Mouse (Mus musculus): ENCODE measurements around the gene Uqcc1. TPM values are rescaled to one million over a fixed set of nuclear protein-coding genes. Genes with fewer than 3 reads are reported as not detected.
"Not testable (repeated sequence)": the region's sequence is repeated elsewhere in the genome, so short reads cannot be mapped to it uniquely, and the experiment has no call there.

Gene Uqcc1
- total RNA-seq, 1 experiment from 2014 or later, result 114 TPM

DNA sequence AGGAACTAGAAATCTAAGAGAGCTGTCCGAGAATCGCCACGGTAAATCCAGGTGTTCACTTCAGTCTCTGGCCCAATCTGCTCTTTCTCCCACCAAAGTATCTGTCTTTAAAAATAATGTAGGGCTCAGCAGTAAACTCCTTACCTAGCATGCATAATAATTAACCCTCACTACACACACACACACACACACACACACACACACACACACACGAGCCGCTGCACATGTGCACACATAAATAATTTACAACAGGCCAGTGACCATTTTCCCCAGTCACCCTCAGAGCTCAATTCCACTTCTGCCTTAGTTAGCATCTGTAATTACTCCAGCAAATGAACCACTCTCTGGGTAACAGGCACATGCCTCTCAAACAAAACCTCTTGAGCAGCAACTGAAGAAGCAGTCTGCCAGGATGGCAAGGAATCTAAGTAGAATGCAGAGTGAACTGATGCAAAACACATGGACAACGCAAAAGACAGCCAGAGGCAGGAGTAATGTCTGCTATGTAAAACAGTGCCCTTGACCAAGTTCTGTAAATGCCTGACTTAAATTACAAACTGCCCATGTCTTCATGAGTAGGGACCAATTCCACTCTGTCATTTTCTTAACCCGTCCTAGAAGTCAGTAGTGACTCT is 1.3 kb downstream of the Uqcc1 start:
- DNase-seq, result no peak

DNA sequence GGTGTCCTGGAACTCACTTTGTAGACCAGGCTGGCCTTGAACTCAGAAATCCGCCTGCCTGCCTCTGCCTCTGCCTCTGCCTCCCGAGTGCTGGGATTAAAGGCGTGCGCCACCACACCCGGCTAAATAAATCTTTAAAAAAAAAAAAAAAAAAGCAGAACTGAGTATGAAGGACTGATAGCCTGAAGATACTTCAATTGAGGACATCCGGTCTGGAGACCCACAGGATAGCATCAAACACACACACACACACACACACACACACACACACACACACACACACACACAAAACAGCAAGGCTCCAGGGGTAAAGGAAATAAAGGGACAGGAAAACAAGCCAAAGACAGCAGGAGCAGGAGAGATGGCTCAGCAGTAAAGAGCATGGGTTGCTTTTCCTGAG is 4.9 kb downstream of the Uqcc1 start:
- not testable (repeated sequence) for DNase-seq

GRCm38 (mm10) chr2:155923143-155923542 is 7.0 kb downstream of the Uqcc1 start:
- no peak for DNase-seq

GRCm38 (mm10) chr2:155914684-155915083 is 15.4 kb downstream of the Uqcc1 start:
- no peak for DNase-seq

- DNase-seq, result no peak
Observed at GRCm38 (mm10) chr2:155903632-155904008, 26.5 kb downstream of the Uqcc1 start.

GRCm38 (mm10) chr2:155902989-155903631 is 27.0 kb downstream of the Uqcc1 start:
- DNase-seq, result no peak

DNA sequence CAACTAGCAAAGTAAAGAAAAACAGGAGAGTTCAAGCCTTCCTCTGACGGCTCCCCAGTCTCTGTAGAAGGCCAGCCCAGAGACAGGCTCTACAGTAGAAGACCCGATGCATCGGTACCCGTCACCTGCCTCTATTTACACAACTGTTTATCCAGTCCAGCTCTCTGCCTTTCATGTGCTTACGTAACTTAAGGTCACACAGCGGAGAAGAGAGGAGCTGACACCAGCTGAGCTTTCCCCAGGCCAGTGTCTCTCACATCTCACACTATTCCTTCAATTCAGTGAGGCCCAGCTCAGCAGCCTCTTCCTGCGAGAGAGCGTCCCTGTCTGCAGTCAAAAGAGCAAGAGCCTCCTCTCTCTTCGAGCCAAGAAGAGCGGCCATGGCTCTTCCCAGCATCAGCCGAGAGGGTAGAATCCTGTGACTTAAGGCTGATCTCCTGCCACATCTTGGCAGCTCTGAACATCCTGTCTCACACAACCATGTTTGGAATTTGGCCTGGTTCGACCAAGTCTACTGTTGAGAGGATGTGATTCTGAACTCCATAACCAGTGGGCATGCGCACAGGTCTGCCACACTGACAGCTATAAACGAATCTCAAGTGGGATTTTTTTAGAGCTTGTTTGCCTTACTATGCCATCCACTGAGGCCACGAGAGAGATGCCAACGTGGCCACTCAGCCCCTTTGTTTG is 34.9 kb downstream of the Uqcc1 start:
- DNase-seq, result no peak

DNA sequence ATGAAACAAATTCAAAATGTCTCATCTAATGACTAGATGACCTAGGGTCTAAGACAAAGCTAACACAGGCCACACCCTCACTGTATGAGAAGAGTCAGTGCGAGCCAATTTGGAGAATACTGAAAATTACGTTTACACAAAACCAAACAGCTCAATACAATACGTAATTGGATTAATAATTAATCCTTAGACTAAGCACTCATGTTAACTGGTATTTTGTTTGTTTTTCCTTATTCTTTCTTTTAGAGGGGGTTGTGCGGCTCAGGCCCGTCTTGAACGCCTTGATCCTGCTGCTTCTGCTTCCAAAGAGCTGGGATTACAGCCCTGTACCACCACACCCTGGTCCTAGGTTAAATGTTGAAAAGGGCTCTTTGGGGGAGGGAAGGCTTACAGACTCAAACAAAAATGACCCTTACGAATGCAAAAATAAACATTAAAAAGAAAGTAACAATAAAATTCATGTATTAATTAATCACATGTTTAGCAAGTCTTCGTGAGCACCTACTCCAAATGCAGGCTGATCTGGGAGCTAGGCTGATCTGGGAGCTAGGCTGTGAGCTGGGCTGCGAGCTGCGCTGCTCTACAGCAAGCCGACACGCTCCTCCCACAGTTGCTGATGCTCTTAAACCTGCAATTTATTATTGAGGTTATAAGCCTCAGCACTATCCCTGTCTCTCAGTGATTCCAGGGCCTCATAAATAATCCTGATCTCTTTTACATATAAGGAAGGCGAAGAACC is 35.6 kb downstream of the Uqcc1 start:
- DNase-seq, result no peak

DNA sequence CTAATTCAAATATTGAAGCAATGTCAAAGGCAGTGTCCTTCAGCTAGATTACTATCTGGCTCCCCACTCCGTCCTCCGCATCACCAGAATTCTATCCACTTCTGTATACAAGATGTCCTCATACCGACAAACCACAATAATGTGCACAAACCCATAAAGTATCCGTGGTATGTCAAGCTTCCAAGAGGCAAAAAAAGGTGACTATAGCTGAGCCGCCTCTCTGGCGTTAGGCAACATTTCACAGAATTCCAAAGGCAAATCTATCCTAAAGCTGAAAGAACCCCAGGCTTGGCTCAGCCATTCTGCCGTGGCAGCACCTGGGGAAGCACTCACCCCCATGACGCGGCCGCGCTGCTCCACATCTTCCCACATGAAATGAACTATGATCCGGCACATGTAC is 43.3 kb downstream of the Uqcc1 start:
- DNase-seq, result no peak

DNA sequence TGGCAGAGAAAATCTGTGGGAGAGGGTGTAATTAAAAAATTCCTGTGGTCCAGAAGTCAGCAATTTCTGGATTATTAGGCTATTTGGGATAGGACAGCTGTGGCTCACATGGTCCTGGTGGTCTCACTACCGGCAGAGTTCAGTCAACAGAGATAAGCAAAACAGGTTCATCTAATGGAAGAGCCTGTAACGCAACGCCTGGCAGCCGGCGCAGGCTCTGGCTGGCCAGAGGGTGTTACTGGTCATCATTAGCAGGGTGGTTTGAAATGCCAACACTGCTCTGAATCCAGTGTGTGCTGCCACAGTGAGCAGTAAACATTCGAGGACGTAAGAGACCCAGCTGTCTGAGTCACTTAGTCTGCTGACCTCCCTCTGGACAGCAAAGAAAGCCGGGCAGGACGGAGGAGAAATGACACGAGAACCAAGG is 44.8 kb downstream of the Uqcc1 start:
- DNase-seq, result peak; percentile 10

- no peak for DNase-seq
Observed at GRCm38 (mm10) chr2:155882087-155882486, 48.0 kb downstream of the Uqcc1 start.

DNA sequence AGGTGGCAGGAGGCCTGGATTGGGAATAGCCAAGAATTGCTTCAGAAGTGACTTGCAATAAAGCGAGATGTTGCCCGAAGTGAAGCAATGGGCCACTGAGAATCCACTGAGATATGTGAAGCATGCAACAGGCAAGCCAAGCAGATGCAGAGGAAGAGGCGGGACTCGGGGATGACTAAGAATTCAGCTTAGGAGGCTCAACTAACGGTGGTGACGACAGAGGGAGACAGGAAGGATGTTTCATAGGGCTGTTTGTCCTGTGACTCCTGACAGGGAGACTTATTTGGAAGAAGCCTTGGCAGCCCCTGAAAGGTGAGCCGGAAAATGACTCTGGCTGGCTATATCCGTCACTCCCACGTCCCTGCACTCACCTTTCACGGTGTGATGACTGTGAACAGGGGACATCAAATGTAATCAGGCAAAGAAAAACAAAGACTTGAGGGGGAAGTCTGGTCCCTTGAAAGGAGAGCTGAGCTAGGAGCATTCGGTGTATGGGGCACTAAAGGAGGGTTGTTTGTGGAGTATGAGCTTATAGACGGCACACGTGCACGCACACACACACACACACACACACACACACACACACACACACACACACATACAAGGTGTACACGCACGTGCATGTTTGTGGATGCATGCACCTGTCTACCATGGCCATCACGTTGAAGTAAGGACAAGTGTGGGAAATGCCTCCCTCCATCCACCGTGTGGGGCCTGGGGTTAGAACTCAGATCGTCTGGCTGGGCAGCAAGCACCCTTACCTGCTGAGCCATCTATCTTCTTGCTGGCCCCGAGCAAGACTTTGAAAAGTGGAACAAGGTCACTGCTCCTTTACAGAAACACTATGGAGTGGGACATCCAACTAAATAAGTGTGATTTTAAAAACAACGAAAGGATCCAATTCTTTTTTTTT is 50.9 kb downstream of the Uqcc1 start:
- DNase-seq, result peak; percentile 28

DNA sequence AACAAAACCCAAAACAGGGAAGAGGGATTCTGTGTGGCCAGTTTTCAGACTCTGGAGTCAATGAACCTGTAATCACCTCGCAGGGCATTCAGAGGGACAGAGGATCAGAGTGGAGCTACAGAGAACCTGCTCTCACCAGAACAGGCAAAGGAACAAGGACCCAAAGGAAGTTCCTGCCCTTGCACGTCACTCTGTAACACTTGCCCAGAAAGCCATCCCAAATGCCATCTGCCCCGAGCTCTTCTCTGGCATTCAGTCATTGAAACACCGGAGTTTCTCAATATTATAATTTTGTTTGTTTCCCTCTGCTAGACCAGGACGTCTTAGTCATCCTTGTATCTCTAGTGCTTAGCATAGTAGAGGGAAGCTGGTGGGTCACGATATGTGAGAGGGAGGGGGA is 56.5 kb downstream of the Uqcc1 start:
- DNase-seq, result no peak

DNA sequence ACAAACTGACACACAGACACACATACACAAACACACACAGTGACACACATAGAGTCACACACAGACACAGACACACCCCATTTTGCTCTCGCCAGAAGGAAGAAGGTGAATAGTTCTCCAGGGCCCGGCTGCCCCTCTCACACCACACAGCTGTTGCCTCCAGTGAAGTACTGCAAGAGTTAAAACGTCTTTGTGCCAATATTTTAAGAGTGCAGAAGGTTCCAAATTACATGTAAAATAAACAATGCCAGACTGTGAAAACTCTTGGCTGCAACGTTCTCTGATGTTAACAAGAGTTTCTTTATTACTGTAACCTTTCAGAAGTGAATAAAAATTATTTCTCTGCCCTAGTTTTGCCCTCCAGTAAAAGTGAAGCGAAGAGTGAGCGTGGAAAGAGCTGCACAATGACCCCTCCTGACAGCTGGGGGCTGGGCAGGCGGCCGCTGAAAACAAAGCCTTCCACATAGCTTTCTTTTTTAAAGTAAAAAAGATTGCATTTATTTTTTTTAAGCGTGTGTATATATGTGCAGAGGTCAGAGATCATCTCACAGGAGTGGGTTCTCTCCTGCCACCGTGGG is 57.1 kb downstream of the Uqcc1 start:
- DNase-seq, result no peak

DNA sequence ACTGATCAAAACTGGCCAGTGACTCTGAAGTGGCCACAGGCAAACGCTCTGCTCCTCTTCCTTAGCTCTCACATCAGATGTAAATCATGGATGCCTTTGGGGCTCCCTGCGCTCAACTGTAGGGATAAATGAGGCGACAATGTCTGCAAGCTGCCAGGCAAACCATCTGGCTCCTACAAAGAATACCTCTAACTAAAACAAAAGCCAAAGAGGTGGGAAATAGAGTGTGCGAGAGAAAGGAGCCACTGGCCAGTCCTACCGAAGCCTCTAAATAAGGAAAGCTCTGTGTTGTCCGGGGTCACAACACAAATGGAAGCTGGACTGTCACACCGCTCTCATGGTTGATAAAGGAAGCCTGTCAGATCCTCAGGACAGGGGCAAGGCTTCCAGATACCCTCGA is 57.6 kb downstream of the Uqcc1 start:
- DNase-seq, result no peak

DNA sequence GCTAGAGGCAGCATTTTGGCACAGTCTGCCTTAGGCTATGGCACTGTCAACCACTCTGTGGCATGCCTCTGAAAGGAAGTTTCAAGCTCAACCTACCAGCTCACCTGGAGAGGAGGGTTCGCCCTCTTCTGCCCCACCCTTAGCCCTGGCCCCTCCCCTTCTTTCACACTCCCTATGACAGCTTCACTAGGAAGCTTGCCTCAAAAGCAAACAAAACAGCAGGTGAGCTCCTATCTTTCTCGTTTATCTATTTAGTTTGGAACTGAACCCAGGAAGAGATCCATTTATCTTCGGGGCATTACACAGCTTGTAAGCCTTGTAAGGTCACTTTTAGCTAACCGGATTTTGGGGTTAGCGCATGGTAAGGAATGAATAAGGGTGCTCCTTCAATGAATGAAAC is 60.3 kb downstream of the Uqcc1 start:
- no peak for DNase-seq

DNA sequence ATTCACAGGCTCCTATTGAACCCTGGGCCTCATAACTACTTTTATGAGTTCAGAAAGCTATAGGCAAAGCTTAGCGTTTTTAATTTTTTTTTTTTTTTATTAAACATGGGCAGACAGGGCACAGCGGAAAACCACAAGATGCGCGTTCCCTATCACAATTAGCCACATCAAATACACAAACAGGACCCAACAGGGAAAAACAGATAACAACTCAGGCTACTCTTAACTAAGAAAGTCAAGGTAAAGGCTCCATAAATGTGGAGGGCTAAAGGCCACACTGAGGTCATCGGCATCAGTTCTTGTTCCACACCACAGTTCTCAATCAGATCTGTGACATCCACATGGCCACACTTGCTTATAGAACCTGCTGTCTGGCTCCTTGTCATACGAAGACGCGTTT is 61.8 kb downstream of the Uqcc1 start:
- no peak for DNase-seq

DNA sequence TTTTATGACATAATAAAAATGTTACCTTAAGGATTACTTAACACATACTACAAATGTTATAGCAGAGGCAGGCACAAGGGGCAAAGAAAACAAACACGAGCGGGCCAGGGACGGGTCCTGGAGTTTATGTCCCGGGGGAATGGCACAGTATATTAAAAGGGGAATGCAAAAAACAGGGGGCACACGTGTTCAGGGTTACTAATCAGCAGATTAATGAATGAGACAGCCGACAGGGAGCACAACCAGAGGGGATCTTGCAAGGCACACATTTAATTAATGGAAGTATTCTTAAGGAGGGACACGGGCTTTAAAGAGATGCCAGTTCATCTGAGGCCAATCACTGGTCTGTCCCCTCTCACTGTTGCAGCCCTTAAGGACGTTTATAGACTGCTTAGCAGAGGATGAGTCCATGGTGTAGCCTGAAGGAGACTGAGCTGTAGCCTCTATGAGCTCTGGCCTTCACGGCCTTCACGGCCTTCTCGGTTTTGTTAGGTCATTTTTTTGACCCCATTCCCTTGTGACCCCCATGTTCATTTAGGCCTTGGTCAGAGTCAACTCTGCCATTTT is 66.7 kb downstream of the Uqcc1 start:
- DNase-seq, result no peak

DNA sequence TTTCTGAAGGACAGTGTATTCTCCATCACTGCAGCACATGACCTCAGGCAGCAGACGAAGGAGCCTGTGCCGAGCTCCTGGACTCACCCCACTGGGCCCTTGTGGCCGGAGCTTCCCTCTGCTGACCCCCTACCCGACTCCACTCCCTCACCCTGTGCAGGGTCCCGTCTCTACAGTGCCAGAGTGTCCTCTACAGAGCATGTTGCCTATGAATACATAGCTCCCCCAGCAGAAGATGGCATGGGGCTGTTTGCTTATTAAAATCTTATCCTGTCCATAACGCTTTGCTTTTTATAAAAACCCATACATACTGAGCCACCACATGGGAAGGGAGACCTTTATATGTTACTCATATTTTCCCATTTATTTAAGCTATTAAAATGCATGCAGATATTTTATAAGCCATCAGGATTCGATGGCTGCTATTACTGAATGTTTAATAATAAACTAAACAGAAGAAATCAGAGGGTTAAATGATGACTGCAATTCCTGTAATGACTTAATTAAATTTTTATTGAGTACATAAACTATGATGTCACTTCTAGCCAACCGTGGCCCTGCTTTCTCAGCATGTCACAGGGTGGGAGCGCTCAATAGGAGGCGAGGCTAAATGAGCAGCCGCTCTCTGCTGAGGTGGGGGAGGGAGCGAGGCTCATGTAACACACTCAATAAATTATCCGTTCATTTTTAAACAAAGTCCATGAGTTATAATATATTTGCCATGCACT is 67.4 kb downstream of the Uqcc1 start:
- no peak for DNase-seq

DNA sequence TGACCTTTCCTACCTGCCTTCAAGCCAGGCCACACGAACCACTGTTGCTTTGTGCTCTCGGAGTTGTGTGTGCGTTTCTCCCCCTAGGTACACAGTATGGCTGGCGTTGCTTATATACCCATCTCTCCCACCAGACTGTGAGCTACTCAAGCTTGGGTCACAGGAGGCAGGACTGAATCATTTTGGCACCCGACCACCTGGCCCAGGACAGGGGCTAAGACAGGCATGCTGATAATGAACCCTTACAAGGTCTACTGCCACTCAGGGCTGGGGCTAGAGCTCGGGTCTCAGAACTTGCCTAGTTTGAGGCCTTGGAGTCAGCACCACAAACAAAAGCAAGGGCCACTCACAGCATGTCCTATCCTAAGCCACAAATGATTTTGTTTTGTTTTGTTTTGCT is 68.5 kb downstream of the Uqcc1 start:
- peak; percentile 66 for DNase-seq

- DNase-seq, result no peak
Observed at GRCm38 (mm10) chr2:155860102-155860501, 70.0 kb downstream of the Uqcc1 start.

All from adrenal gland, postnatal 25 days (tissue).